Mouse (Mus musculus): ENCODE data around the gene Mageb5. TPM values are rescaled to one million over a fixed set of nuclear protein-coding genes. Genes with fewer than 3 reads are reported as not detected.

Gene Mageb5
- not detected for polyA plus RNA-seq (2014; fragmentation: Illumina TruSeq; extraction: RNeasy Lipid Tissue Mini Kit (QIAGEN cat#74804); ENCODE audit: low read depth, low replicate concordance)

DNA sequence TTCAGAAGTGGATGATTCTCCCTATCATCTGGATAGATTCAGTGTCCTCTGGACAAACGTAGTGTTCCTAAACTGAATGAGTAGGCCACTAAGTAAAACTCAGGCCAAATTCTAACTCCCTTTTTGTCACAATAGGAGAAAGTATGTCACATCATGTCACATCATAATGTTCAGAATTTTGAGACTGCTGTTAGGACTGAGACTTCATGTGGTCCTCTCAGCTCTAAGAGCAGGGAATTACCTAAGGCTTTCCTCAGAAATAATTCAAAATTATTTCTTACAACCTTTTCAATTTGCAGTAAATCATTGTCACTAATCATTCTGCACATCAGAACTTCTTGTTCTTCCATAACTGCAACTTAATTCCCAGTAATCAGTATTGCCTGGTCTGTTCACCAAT, at the start of gene Mageb5:
TSS of gene Mageb5 (minus strand) at position 101 of the 400 bp plus-strand sequence.

Other genes with a start within 250 kb of the Mageb5 start
- gene 1700084M14Rik, start 207.1 kb downstream of the Mageb5 start, polyA plus RNA-seq (2014; fragmentation: Illumina TruSeq; extraction: RNeasy Lipid Tissue Mini Kit (QIAGEN cat#74804); ENCODE audit: low read depth, low replicate concordance) = not detected
- not detected for gene Gm14781, start 150.8 kb downstream of the Mageb5 start, polyA plus RNA-seq (2014; fragmentation: Illumina TruSeq; extraction: RNeasy Lipid Tissue Mini Kit (QIAGEN cat#74804); ENCODE audit: low read depth, low replicate concordance)
- not detected for gene Mageb1, start 233.3 kb upstream of the Mageb5 start, polyA plus RNA-seq (2014; fragmentation: Illumina TruSeq; extraction: RNeasy Lipid Tissue Mini Kit (QIAGEN cat#74804); ENCODE audit: low read depth, low replicate concordance)